Mouse (Mus musculus) erythroblast, adult 5-6 weeks (primary cell): ENCODE results near the gene Trp53rkb. TPM values are rescaled to one million over a fixed set of nuclear protein-coding genes. Genes with fewer than 3 reads are reported as not detected.

ENCODE experiments used
- ATAC-seq: replicated peaks from 2 replicates; pipeline ENCODE4 v1.8.0; 2016; ENCODE audit warnings: moderate number of reproducible peaks, mild to moderate bottlenecking, moderate TSS enrichment, inconsistent platforms; ENCODE audit not compliant: poor library complexity, low FRiP score, severe bottlenecking
- total RNA-seq, 2 experiments: library from RNA; stranded (forward) in 1 of 2; stranded (reverse) in 1 of 2; fragments of 150-400 nt in 1 of 2; fragments of 200-764, 138-1000 nt in 1 of 2; gene quantifications; 2 replicates each; pipeline versions ENCODE4 v1.2.3 to v1.2.4; 2015 to 2017; ENCODE audit warnings: low replicate concordance in 2 of 2

Trp53rkb gene
- total RNA-seq (2015; ENCODE audit: low replicate concordance) (0.38 and 1.0 TPM in 2 replicates), total RNA-seq (2017; ENCODE audit: low replicate concordance) (not detected in 2 replicates)

GRCm38 (mm10) chr2:166792355-166792754 is at the start of gene Trp53rkb:
Trp53rkb (plus strand) TSS chr2:166792531.
- ATAC-seq = no peak

GRCm38 (mm10) chr2:166743504-166743903 is 48.8 kb upstream of the Trp53rkb start:
- ATAC-seq = no peak

- no peak for ATAC-seq
Observed at GRCm38 (mm10) chr2:166744433-166744832, 47.9 kb upstream of the Trp53rkb start.

GRCm38 (mm10) chr2:166745849-166746248 is 46.5 kb upstream of the Trp53rkb start:
- ATAC-seq = 0 out of 2 replicates have a peak, but pooled peaks have one; percentile 25

- ATAC-seq = peak; percentile 61
Observed at GRCm38 (mm10) chr2:166746261-166746913, 45.9 kb upstream of the Trp53rkb start.

GRCm38 (mm10) chr2:166750620-166751191 is 41.6 kb upstream of the Trp53rkb start:
- no peak for ATAC-seq

GRCm38 (mm10) chr2:166754194-166754593 is 38.1 kb upstream of the Trp53rkb start:
- ATAC-seq = no peak

GRCm38 (mm10) chr2:166754760-166755159 is 37.6 kb upstream of the Trp53rkb start:
- ATAC-seq = no peak

- ATAC-seq = no peak
Observed at GRCm38 (mm10) chr2:166757969-166758368, 34.4 kb upstream of the Trp53rkb start.

GRCm38 (mm10) chr2:166764051-166764450 is 28.3 kb upstream of the Trp53rkb start:
- ATAC-seq = no peak

GRCm38 (mm10) chr2:166767591-166767990 is 24.7 kb upstream of the Trp53rkb start:
- no peak for ATAC-seq

- ATAC-seq = no peak
Observed at GRCm38 (mm10) chr2:166771396-166771795, 20.9 kb upstream of the Trp53rkb start.

GRCm38 (mm10) chr2:166773587-166773986 is 18.7 kb upstream of the Trp53rkb start:
- ATAC-seq = 0 out of 2 replicates have a peak, but pooled peaks have one; percentile 29

GRCm38 (mm10) chr2:166774275-166774674 is 18.1 kb upstream of the Trp53rkb start:
- no peak for ATAC-seq

- ATAC-seq = no peak
Observed at GRCm38 (mm10) chr2:166775357-166775893, 16.9 kb upstream of the Trp53rkb start.

GRCm38 (mm10) chr2:166776272-166776671 is 16.1 kb upstream of the Trp53rkb start:
- no peak for ATAC-seq

- no peak for ATAC-seq
Observed at GRCm38 (mm10) chr2:166779956-166780355, 12.4 kb upstream of the Trp53rkb start.

GRCm38 (mm10) chr2:166780980-166781578 is 11.3 kb upstream of the Trp53rkb start:
- ATAC-seq = peak; percentile 80

GRCm38 (mm10) chr2:166784376-166784775 is 8.0 kb upstream of the Trp53rkb start:
- ATAC-seq = no peak

GRCm38 (mm10) chr2:166786353-166787004 is 5.9 kb upstream of the Trp53rkb start:
- ATAC-seq = peak; percentile 100
